Mouse (Mus musculus) embryonic facial prominence, embryonic 11.5 days (tissue): Measurements from ENCODE around the gene Trdmt1. TPM values are rescaled to one million over a fixed set of nuclear protein-coding genes. Genes with fewer than 3 reads are reported as not detected.
A peak's percentile ranks its signal among the peaks of the same experiment; 100 is the strongest.

ENCODE experiments used
- ATAC-seq: fragments of 200-750 bp; cut with Nextera tagmentation; replicated peaks from 2 replicates; pipeline ENCODE4 v1.8.0; 2017; ENCODE audit warnings: low read depth; ENCODE audit not compliant: insufficient number of reproducible peaks, low FRiP score, low TSS enrichment
- DNase-seq: peaks from one replicate; pipeline ENCODE4 v3.0.0-alpha.2; 2015; ENCODE audit warnings: low spot score
- H3K27ac ChIP-seq: fragments of 300-500 bp; sonication (generic); replicated peaks from 2 replicates; pipeline ENCODE4 v1.5.1; 2014; ENCODE audit warnings: mild to moderate bottlenecking, low read depth, low read length, control low read depth
- H3K27me3 ChIP-seq: fragments of 300-500 bp; sonication (generic); 2 replicates; pipeline ENCODE4 v1.6.1; 2014; ENCODE audit warnings: mild to moderate bottlenecking, low read length, moderate library complexity, mixed read lengths; ENCODE audit not compliant: control insufficient read depth, insufficient read depth
- H3K36me3 ChIP-seq: fragments of 300-500 bp; sonication (generic); replicated peaks from 2 replicates; pipeline ENCODE4 v1.6.1; 2014; ENCODE audit warnings: low read depth, mild to moderate bottlenecking, low read length, moderate library complexity, mixed read lengths; ENCODE audit not compliant: control insufficient read depth, insufficient read depth
- H3K4me1 ChIP-seq: fragments of 300-500 bp; sonication (generic); 2 replicates; pipeline ENCODE4 v1.6.1; 2014; ENCODE audit warnings: low read length, mixed read lengths; ENCODE audit not compliant: control insufficient read depth, insufficient read depth
- H3K4me2 ChIP-seq: fragments of 300-500 bp; sonication (generic); 2 replicates; pipeline ENCODE4 v1.6.1; 2014; ENCODE audit warnings: low read depth, mild to moderate bottlenecking, control low read depth, low read length, moderate library complexity
- H3K4me3 ChIP-seq: fragments of 300-500 bp; sonication (generic); 2 replicates; pipeline ENCODE4 v1.5.1; 2014; ENCODE audit warnings: low read depth, low read length, control low read depth
- H3K9ac ChIP-seq: fragments of 300-500 bp; sonication (generic); replicated peaks from 2 replicates; pipeline ENCODE4 v1.6.1; 2014; ENCODE audit warnings: mild to moderate bottlenecking, control low read depth, low read length
- H3K9me3 ChIP-seq: fragments of 300-500 bp; sonication (generic); replicated peaks from 2 replicates; pipeline ENCODE4 v1.6.1; 2016; ENCODE audit warnings: mild to moderate bottlenecking, low read length, inconsistent platforms, mixed read lengths; ENCODE audit not compliant: control insufficient read depth
- WGBS: fragments of 180-500 bp; shearing (Covaris S2); extraction: QIAGEN DNeasy Blood & Tissue Kit; methylation state at CpG from one replicate; pipeline ENCODE4 v1.1.7; 2014; 5-methylcytosine and 5-hydroxymethylcytosine counted together
- polyA plus RNA-seq: library from polyadenylated mRNA; unstranded; fragments of >200 nt; fragmentation: Nextera tagmentation; extraction: Ambion mirVana; gene quantifications from 2 replicates; pipeline ENCODE4 v1.2.1, GENCODE M21; 2014

Gene Trdmt1
- polyA plus RNA-seq, 1 experiment from 2014 or later: 8.8 TPM

GRCm38 (mm10) chr2:13575926-13576325, 31.5 kb upstream of the Trdmt1 start:
- ATAC-seq: no peak

GRCm38 (mm10) chr2:13575287-13575801, 30.9 kb upstream of the Trdmt1 start:
- no peak overlapping the region for H3K27ac ChIP-seq
- 1% methylated on average over 13 of the region's 13 CpGs for WGBS
- H3K36me3 ChIP-seq: peaks cover 3% of the 10 kb centered on the region
- H3K27me3 ChIP-seq: no peaks in the 10 kb centered on the region
- H3K4me2 ChIP-seq: peak overlapping the region; percentile 82
- ATAC-seq: no peak
- peak overlapping the region; percentile 78 for H3K4me3 ChIP-seq
- H3K9me3 ChIP-seq: no peaks in the 10 kb centered on the region
- no peaks in the 10 kb centered on the region for H3K4me1 ChIP-seq
- DNase-seq: peak; percentile 91
- peak overlapping the region; percentile 89 for H3K9ac ChIP-seq

More at GRCm38 (mm10) chr2:13575926-13576325, 31.5 kb upstream of the Trdmt1 start:
- no peaks in the 10 kb centered on the region for H3K4me1 ChIP-seq
- no peaks in the 10 kb centered on the region for H3K27me3 ChIP-seq
- H3K27ac ChIP-seq: no peak overlapping the region
- peaks cover 3% of the 10 kb centered on the region for H3K36me3 ChIP-seq
- peak overlapping the region; percentile 89 for H3K9ac ChIP-seq
- no peaks in the 10 kb centered on the region for H3K9me3 ChIP-seq
- H3K4me2 ChIP-seq: peak overlapping the region; percentile 82
- 24% methylated on average over 6 of the region's 6 CpGs for WGBS
- DNase-seq: peak; percentile 29
- peak overlapping the region; percentile 78 for H3K4me3 ChIP-seq

DNA sequence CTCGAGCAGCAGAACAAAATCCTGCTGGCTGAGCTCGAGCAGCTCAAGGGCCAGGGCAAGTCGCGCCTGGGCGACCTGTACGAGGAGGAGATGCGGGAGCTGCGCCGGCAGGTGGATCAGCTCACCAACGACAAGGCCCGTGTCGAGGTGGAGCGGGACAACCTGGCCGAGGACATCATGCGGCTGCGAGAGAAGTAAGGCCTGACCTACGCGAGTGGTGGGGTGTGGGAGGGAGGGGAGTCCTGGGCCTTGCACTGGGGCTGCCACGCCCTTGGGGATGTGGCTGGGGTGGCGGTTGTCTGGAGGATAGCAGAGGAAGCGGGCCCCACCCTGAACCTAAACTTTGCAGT, 30.3 kb upstream of the Trdmt1 start:
- peak overlapping the region; percentile 78 for H3K4me3 ChIP-seq
- no peaks in the 10 kb centered on the region for H3K27me3 ChIP-seq
- H3K4me1 ChIP-seq: no peaks in the 10 kb centered on the region
- DNase-seq (peak; percentile 37), ATAC-seq (0 out of 2 replicates have a peak, but pooled peaks have one; percentile 6)
- peak overlapping the region; percentile 82 for H3K4me2 ChIP-seq
- H3K36me3 ChIP-seq: no peaks in the 10 kb centered on the region; the same call in none of the 2 replicates
- H3K9ac ChIP-seq: peak overlapping the region; percentile 89
- H3K9me3 ChIP-seq: no peaks in the 10 kb centered on the region
- WGBS: 1% methylated on average over 21 of the region's 21 CpGs
- peak overlapping the region; percentile 75 for H3K27ac ChIP-seq

- Histone ChIP-seq H3K9me3 (no peaks in the 10 kb centered on the region), H3K27me3 (no peaks in the 10 kb centered on the region), H3K36me3 (no peaks in the 10 kb centered on the region; the same call in 1 of the 2 replicates), H3K27ac (peak overlapping the region; percentile 86), H3K9ac (peak overlapping the region; percentile 89), H3K4me2 (peak overlapping the region; percentile 82), H3K4me3 (peak overlapping the region; percentile 78), H3K4me1 (no peaks in the 10 kb centered on the region)
- under 1% methylated on average over 45 of the region's 46 CpGs for WGBS
- DNase-seq: peak; percentile 90
- ATAC-seq: peak; percentile 95
Observed at GRCm38 (mm10) chr2:13574066-13574800, 29.8 kb upstream of the Trdmt1 start.

GRCm38 (mm10) chr2:13573408-13574065, 29.1 kb upstream of the Trdmt1 start, which contains the start of gene Vim:
Gene Vim, plus strand, starts transcription at chr2:13573927.
- H3K27me3 ChIP-seq: no peaks in the 10 kb centered on the region
- no peaks in the 10 kb centered on the region; the same call in 1 of the 2 replicates for H3K36me3 ChIP-seq
- ATAC-seq (peak; percentile 93), DNase-seq (peak; percentile 95)
- no peaks in the 10 kb centered on the region for H3K9me3 ChIP-seq
- H3K4me2 ChIP-seq: peak within 1 kb of the TSS; percentile 82
- H3K4me1 ChIP-seq: no peaks in the 10 kb centered on the region
- H3K9ac ChIP-seq: peak within 1 kb of the TSS; percentile 89
- peak within 1 kb of the TSS; percentile 78 for H3K4me3 ChIP-seq
- WGBS: 0% methylated on average over 26 of the region's 26 CpGs
- H3K27ac ChIP-seq: peak within 1 kb of the TSS; percentile 86

DNA sequence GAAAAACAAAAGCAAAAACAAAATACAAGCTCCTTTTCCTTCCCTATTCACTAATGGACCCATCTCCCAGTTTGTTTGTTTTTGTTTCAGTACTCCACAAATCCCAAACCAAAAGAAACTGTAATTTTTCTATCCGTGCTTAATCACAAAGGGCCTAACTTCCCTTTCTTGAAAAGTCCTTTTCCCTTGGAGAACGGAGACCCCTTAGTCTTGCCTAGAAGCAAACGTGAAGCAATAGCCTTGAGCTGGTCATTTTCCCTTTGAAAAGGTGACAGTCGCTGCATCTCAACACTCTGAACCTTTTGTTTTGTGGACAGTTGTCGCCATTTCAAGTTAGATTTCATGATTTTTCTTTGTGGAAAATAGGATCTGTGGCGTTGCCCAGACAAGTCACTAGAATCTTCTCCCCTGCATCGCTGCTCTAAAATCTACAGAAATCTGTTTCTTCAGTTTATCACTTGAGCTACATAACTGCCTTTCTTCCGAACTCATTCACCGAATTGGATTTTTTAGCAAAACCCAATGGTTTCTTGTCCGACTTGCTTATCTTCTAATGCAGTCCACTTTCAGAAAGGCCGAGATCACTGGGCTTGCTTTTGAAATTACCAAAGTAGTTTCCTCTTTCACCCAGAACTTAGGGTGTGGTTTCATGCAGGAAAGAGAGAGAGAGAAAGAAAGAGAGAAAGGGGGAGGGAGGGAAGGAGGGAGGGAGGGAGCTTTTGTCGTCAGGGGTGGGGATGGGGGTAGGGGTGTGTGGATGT, 28.4 kb upstream of the Trdmt1 start:
- Histone ChIP-seq H3K9me3 (no peaks in the 10 kb centered on the region), H3K9ac (peak overlapping the region; percentile 89), H3K4me3 (peak overlapping the region; percentile 78), H3K4me1 (no peaks in the 10 kb centered on the region), H3K27me3 (no peaks in the 10 kb centered on the region), H3K36me3 (no peaks in the 10 kb centered on the region), H3K27ac (peak overlapping the region; percentile 86), H3K4me2 (peak overlapping the region; percentile 82)
- 5% methylated on average over 12 of the region's 12 CpGs for WGBS
- DNase-seq (peak; percentile 16), ATAC-seq (peak; percentile 17)

DNA sequence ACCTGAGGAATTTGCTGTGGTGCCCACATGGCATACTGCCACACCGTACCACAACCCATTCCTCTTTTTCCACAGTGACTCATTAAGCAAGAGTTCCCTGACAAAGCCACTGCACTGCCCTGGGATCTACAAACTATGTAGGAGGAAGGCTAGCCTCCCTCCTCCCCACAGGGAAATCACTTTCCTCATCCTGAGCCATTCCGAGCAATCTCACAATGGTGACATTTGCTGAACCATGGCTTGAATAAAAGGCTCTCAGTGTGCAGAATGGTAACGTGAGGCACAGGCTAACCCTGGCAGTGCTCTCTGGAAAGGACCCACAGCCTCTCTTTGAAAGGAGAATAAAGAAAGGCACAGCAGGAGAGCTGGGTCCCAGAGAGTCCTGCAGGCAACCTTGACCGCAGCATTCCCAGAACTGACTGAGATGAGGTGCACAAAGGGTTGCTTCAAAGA, 27.7 kb upstream of the Trdmt1 start:
- no peaks in the 10 kb centered on the region for H3K36me3 ChIP-seq
- no peak overlapping the region for H3K4me2 ChIP-seq
- no peak overlapping the region for H3K9ac ChIP-seq
- 22% methylated on average over 4 of the region's 4 CpGs for WGBS
- ATAC-seq (no peak; the same call in 1 of the 2 replicates), DNase-seq (peak; percentile 10)
- no peaks in the 10 kb centered on the region for H3K9me3 ChIP-seq
- H3K4me1 ChIP-seq: no peaks in the 10 kb centered on the region
- no peak overlapping the region for H3K4me3 ChIP-seq
- H3K27ac ChIP-seq: 0 out of 2 replicates have a peak overlapping the region, but pooled peaks have one; percentile 22
- H3K27me3 ChIP-seq: no peaks in the 10 kb centered on the region
